Mouse (Mus musculus) forebrain, embryonic 15.5 days (tissue): ENCODE data around the gene 4931422A03Rik. TPM values are rescaled to one million over a fixed set of nuclear protein-coding genes. Genes with fewer than 3 reads are reported as not detected.
A peak's percentile ranks its signal among the peaks of the same experiment; 100 is the strongest.
"Not testable (repeated sequence)": the region's sequence is repeated elsewhere in the genome, so short reads cannot be mapped to it uniquely, and the experiment has no call there.

Experiments used
- ATAC-seq: fragments of 200-750 bp; cut with Nextera tagmentation; replicated peaks from 2 replicates; pipeline ENCODE4 v1.8.0; 2017; ENCODE audit warnings: mild to moderate bottlenecking, moderate TSS enrichment, moderate library complexity
- H3K27ac ChIP-seq: fragments of 300-500 bp; sonication (generic); replicated peaks from 2 replicates; pipeline ENCODE4 v1.5.1; 2015; ENCODE audit warnings: mild to moderate bottlenecking, inconsistent platforms
- H3K27me3 ChIP-seq: fragments of 300-500 bp; sonication (generic); 2 replicates; pipeline ENCODE4 v1.6.1; 2015; ENCODE audit warnings: inconsistent platforms
- H3K36me3 ChIP-seq: fragments of 300-500 bp; sonication (generic); 2 replicates; pipeline ENCODE4 v1.6.1; 2015; ENCODE audit warnings: mild to moderate bottlenecking, inconsistent platforms
- H3K4me1 ChIP-seq: fragments of 300-500 bp; sonication (generic); 2 replicates; pipeline ENCODE4 v1.6.1; 2015; ENCODE audit warnings: inconsistent platforms
- H3K4me2 ChIP-seq: fragments of 300-500 bp; sonication (generic); replicated peaks from 2 replicates; pipeline ENCODE4 v1.6.1; 2015; ENCODE audit warnings: mild to moderate bottlenecking, inconsistent platforms
- H3K4me3 ChIP-seq: fragments of 300-500 bp; sonication (generic); 2 replicates; pipeline ENCODE4 v1.5.1; 2015; ENCODE audit warnings: mild to moderate bottlenecking, inconsistent platforms
- H3K9ac ChIP-seq: fragments of 300-500 bp; sonication (generic); replicated peaks from 2 replicates; pipeline ENCODE4 v1.6.1; 2015; ENCODE audit warnings: mild to moderate bottlenecking, inconsistent platforms
- H3K9me3 ChIP-seq: fragments of 300-500 bp; sonication (generic); 2 replicates; pipeline ENCODE4 v1.6.1; 2016; ENCODE audit warnings: inconsistent platforms
- WGBS: fragments of 180-500 bp; shearing (Covaris S2); methylation state at CpG from one replicate; pipeline ENCODE4 v1.1.7; 2015; ENCODE audit warnings: mixed read lengths; 5-methylcytosine and 5-hydroxymethylcytosine counted together
- polyA plus RNA-seq: library from polyadenylated mRNA; unstranded; fragments of >200 nt; fragmentation: Nextera tagmentation; extraction: Ambion mirVana; gene quantifications from 2 replicates; pipeline ENCODE4 v1.2.1, GENCODE M21; 2015

4931422A03Rik gene
- 1.5 and 2.2 TPM in 2 replicates for polyA plus RNA-seq

DNA sequence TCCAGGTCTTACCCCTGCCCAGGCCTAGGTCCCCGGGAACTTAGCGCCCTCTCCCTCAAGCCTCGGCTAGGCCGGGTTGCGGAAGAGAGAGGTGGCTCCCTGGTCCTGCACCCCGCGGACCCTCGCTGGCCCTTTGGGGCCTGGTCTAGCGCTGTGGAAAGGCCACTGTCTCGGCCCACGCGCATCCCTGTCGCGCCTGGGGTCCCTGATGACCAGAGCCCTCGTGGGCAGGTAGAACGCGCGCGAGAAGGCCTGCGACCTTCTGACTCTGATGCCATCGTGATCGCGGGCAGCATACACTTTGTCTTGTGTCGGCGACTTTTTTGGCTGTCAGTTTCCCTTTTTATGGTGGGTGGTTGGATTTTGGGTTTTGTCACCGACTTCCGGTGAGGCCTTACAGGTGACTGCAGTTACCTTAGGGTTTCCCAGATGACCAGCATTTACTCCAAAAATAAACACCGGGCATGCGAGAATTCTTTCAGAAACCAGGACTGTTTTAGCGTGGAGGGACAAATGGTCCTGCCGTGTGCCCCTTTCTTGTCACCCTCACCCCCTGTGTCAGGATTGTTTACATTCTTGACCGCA is at the start of gene 4931422A03Rik:
Gene 4931422A03Rik, minus strand, starts transcription at position 223 of the 585 bp plus-strand sequence.
- Histone ChIP-seq H3K27me3 (no peaks in the 10 kb centered on the region), H3K9me3 (no peaks in the 10 kb centered on the region), H3K9ac (peak within 1 kb of the TSS; percentile 93), H3K4me2 (peak within 1 kb of the TSS; percentile 89), H3K4me3 (peak within 1 kb of the TSS; percentile 79), H3K36me3 (peaks cover 5% of the 10 kb centered on the region), H3K4me1 (peaks cover 21% of the 10 kb centered on the region), H3K27ac (0 out of 2 replicates have a peak within 1 kb of the TSS, but pooled peaks have one; percentile 27)
- ATAC-seq: peak; percentile 81; the same call in 1 of the 2 replicates
- 2% methylated on average over 32 of the region's 32 CpGs for WGBS

DNA sequence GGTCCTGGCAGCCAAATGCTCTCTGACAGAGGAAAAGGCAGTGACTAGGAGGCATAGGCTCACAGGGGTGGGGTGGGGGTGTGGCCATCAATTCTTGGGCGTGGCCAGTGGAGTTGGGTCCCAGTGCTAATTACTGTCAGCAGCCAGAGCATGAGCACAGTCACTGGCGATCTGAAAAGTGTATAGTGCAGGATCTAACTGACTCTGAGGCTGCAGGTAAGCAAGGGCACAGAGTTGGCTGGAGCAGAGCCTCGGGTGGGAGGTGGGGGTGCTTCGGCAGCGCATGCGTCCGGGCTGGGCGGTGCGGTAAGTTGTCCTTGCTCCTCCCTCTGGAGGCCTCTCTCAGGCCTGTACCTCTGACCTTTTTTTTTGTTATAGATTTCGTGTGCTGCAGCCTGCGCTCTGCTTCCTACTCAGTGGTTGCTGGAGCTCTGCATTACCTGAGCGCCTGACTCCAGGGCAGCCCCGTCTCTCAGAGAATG is 41.6 kb upstream of the 4931422A03Rik start, which contains the start of gene Cd59b:
Gene Cd59b, plus strand, starts transcription at position 146 of the 482 bp plus-strand sequence.
- WGBS: 1% methylated on average over 13 of the region's 13 CpGs
- ATAC-seq: peak; percentile 73; the same call in 1 of the 2 replicates
- H3K9me3 ChIP-seq: no peaks in the 10 kb centered on the region
- H3K4me3 ChIP-seq: peak within 1 kb of the TSS; percentile 40
- H3K27me3 ChIP-seq: no peaks in the 10 kb centered on the region
- no peak within 1 kb of the TSS for H3K27ac ChIP-seq
- peak within 1 kb of the TSS; percentile 16; the same call in 1 of the 2 replicates for H3K9ac ChIP-seq
- H3K36me3 ChIP-seq: no peaks in the 10 kb centered on the region
- H3K4me2 ChIP-seq: peak within 1 kb of the TSS; percentile 55
- H3K4me1 ChIP-seq: peaks cover 6% of the 10 kb centered on the region

DNA sequence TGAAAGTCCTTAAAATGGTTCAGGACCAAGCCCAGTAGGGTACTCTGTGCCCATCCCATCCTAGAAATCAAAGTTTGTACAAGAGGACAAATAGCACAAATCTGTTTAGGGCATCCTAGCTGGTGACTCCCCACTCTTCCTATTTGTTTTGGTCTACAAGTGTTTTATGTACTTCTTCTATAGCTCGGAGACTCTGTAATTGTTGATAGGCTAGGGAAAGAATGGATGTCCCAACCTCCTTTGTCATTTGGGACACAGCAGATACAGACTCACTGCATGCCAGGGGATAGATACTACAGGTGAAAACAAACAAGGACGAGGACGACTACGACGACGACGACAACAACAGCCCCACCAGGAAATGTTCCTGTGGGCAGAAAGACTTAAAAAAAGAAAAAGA is 40.3 kb upstream of the 4931422A03Rik start, which contains the start of gene Gm10799:
Gene Gm10799, minus strand, starts transcription at position 101 of the 400 bp plus-strand sequence.
- 85% methylated on average over 7 of the region's 7 CpGs for WGBS
- H3K9ac ChIP-seq, H3K27ac ChIP-seq, H3K4me1 ChIP-seq, H3K4me3 ChIP-seq, H3K4me2 ChIP-seq, ATAC-seq, H3K9me3 ChIP-seq, H3K27me3 ChIP-seq, H3K36me3 ChIP-seq: not testable (repeated sequence)

DNA sequence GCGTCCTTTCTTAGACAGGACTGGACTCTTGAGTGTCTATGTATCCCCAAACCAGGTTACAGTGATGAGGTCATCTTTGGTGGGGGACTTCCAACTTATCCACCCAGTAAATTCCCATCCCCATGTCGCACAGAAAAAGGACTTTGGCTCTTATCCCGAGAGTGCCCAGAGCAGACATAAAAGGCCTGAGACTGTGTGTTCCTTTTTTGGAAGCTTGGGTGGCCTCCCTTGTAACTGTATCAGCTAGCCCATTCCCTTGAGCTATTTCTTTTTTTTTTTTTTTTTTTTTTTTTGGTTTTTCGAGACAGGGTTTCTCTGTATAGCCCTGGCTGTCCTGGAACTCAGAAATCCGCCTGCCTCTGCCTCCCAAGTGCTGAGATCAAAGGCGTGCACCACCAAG is 37.4 kb upstream of the 4931422A03Rik start, which contains the start of gene Gm10912:
Gene Gm10912, plus strand, starts transcription at position 301 of the 400 bp plus-strand sequence.
- H3K27me3 ChIP-seq, H3K4me3 ChIP-seq, H3K9me3 ChIP-seq, H3K36me3 ChIP-seq, H3K4me1 ChIP-seq, H3K4me2 ChIP-seq, H3K27ac ChIP-seq, H3K9ac ChIP-seq, ATAC-seq: not testable (repeated sequence)
- WGBS: 90% methylated on average over 6 of the region's 6 CpGs

DNA sequence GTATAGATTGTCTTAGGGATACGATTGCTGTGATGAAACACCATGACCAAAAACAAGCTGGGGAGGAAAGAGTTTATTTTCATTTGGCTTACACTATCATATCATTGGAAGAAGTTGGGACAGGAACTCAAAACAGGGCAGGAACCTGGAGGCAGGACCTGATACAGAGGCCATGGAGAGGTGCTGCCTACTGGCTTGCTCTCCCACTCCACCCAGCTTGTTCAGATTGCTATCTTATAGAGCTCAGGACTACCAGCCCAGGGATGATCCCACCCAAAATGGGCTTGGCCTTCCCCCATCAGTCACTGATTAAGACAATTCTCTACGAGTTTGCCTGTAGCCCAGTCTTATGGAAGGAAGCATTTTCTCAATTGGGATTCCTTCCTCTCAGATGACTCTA is 36.0 kb upstream of the 4931422A03Rik start:
- Histone ChIP-seq H3K4me3 (no peak overlapping the region), H3K36me3 (peaks cover 16% of the 10 kb centered on the region), H3K27ac (no peak overlapping the region), H3K9me3 (no peaks in the 10 kb centered on the region), H3K27me3 (no peaks in the 10 kb centered on the region), H3K4me2 (no peak overlapping the region), H3K9ac (no peak overlapping the region), H3K4me1 (no peaks in the 10 kb centered on the region)
- ATAC-seq: no peak
- 88% methylated on average over 2 of the region's 2 CpGs for WGBS

DNA sequence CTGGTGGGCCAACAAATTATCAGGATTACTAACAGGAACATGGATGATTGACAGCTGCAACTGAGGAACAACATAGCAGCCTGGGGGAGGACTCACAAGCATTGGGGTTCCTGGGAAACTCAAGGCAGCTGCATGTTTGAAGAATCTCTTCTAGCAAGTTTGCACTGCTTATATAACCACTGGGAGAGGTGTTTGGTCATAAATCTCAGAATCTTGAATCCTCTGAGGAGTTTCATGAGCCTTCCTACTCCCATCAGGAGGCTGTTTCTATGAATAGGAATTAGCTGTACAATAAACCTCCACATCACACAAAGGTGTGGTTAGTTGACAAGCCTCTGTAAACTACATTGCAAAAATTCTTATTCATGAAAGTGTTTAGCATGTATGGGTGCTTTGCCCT is 34.5 kb upstream of the 4931422A03Rik start:
- H3K36me3 ChIP-seq: peaks cover 16% of the 10 kb centered on the region
- no peaks in the 10 kb centered on the region for H3K27me3 ChIP-seq
- H3K9ac ChIP-seq: no peak overlapping the region
- H3K27ac ChIP-seq: no peak overlapping the region
- H3K4me1 ChIP-seq: no peaks in the 10 kb centered on the region
- H3K9me3 ChIP-seq: no peaks in the 10 kb centered on the region
- ATAC-seq: no peak
- H3K4me3 ChIP-seq: no peak overlapping the region
- no peak overlapping the region for H3K4me2 ChIP-seq

DNA sequence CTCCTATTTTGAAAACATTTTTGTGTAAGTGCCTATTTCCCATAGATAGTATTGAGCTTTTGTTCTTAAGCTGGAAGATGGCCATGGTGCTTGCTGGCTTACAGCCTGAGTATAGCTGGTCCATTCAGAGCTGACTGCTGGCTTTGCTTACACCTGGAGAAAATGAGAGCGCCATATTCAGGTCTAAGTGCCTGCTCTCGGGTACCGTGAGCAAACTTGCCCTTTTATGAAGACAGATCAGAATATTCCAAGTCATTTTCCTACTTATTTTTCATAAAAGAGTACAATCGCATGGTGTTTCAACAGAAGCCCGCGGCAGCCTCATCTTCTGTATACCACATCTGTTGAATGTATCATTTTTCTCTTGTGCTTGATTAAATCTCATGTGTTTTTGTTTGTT is 32.8 kb upstream of the 4931422A03Rik start:
- H3K9ac ChIP-seq: no peak overlapping the region
- H3K4me3 ChIP-seq: no peak overlapping the region
- H3K9me3 ChIP-seq: no peaks in the 10 kb centered on the region
- ATAC-seq: no peak
- WGBS: 93% methylated on average over 6 of the region's 6 CpGs
- no peak overlapping the region for H3K4me2 ChIP-seq
- H3K36me3 ChIP-seq: peaks cover 16% of the 10 kb centered on the region
- H3K27me3 ChIP-seq: no peaks in the 10 kb centered on the region
- H3K4me1 ChIP-seq: no peaks in the 10 kb centered on the region
- H3K27ac ChIP-seq: no peak overlapping the region

DNA sequence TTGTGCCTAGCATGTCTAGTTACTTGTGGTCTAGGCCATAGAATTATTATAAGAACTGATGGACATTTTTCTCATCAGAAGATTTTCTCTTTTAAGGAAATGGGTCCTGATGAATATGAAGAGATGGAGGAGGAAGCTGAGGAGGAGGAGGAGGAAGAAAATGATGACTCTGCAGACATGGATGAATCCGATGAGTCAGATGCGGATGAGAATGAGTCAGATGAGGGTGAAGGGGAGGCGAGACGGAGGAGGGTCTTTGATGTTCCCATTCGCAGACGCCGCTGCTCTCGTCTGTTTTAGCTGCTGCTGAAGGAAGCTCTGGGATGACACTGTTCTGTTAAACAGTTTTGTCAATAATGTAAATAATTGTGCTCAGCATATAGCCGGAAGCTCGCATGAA is 31.6 kb upstream of the 4931422A03Rik start:
- no peak overlapping the region for H3K4me2 ChIP-seq
- H3K9me3 ChIP-seq: no peaks in the 10 kb centered on the region
- no peak overlapping the region for H3K9ac ChIP-seq
- no peaks in the 10 kb centered on the region for H3K4me1 ChIP-seq
- no peak for ATAC-seq
- WGBS: 87% methylated on average over 10 of the region's 10 CpGs
- no peak overlapping the region for H3K4me3 ChIP-seq
- H3K27ac ChIP-seq: no peak overlapping the region
- H3K27me3 ChIP-seq: no peaks in the 10 kb centered on the region
- H3K36me3 ChIP-seq: peaks cover 24% of the 10 kb centered on the region

DNA sequence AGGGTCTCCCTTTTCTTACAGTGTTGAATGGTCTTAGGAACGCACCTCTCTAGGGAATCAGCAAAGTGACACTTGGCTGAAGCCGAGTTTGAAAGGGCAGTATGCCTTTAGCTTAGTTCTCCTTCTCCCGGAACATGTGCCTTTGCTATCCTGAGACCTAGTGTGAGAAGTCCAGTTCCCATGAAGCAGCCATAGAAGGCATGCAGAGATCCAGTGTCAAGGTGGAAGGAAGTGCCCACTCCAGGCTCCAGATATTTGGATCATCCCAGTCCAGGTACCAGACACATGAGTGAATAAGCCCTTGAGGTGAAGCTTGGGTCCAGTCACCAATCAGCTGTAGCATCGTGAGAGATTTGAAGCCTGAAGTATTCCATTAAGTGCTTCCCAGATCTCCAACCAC is 30.8 kb upstream of the 4931422A03Rik start:
- Histone ChIP-seq H3K9me3 (no peaks in the 10 kb centered on the region), H3K27ac (no peak overlapping the region), H3K4me1 (no peaks in the 10 kb centered on the region), H3K9ac (no peak overlapping the region), H3K27me3 (no peaks in the 10 kb centered on the region), H3K4me3 (no peak overlapping the region), H3K4me2 (no peak overlapping the region), H3K36me3 (peaks cover 32% of the 10 kb centered on the region)
- 98% methylated on average over 4 of the region's 4 CpGs for WGBS
- ATAC-seq: no peak

DNA sequence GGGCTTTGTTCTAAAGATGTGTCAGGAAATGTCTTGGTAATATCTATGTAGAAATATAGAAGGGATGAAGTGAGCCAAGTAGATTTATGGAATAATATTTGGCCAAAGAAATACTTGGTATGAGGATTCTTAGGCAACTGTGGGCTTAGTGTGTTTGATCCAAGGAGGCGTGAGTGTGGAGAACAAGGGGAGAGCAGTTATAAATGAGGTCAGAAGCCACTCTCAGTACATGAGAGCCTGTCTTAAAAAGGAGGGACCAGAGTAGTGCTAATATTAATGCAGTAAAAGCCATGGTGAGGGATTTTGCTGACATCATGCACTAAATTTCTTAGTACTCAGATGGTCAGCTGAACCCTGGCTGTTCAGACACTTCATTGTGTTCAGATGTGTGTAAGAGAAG is 30.2 kb upstream of the 4931422A03Rik start:
- Histone ChIP-seq H3K4me3 (no peak overlapping the region), H3K9me3 (no peaks in the 10 kb centered on the region), H3K27me3 (no peaks in the 10 kb centered on the region), H3K4me1 (no peaks in the 10 kb centered on the region), H3K4me2 (no peak overlapping the region), H3K9ac (no peak overlapping the region), H3K36me3 (peaks cover 36% of the 10 kb centered on the region), H3K27ac (no peak overlapping the region)
- ATAC-seq: no peak
- 82% methylated on average over 1 of the region's 1 CpGs for WGBS

DNA sequence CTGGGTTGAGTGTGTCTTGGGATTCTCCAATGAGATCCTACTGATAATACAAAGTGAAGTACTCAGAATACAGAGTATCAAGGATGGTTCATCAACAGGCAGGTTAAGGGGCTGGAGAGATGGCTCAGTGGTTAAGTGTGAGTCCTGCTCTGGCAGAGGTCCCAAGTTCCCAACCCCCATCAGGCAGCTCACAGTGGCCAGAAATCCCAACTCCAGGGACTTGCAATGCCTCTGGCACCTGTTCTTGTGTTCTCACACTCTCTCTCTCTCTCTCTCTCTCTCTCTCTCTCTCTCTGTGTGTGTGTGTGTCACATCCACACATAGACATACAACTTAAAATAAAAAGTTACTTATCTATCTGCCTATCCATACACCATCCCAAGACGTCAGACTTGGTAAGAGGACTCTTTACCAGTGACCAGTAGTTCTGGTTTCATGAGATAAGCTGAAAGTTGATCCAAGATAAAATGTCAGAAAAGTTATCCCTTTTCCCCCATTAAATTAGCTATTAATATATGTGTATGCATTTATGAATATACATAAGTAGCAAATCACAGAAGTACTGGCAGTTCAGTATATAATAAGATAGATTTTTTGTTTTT is 16.4 kb upstream of the 4931422A03Rik start:
- Histone ChIP-seq H3K27ac (no peak overlapping the region), H3K36me3 (peaks cover 34% of the 10 kb centered on the region), H3K27me3 (no peaks in the 10 kb centered on the region), H3K9me3 (no peaks in the 10 kb centered on the region), H3K4me2 (no peak overlapping the region), H3K4me3 (no peak overlapping the region), H3K9ac (no peak overlapping the region), H3K4me1 (no peaks in the 10 kb centered on the region)
- ATAC-seq: no peak
- WGBS: 93% methylated on average over 1 of the region's 1 CpGs

DNA sequence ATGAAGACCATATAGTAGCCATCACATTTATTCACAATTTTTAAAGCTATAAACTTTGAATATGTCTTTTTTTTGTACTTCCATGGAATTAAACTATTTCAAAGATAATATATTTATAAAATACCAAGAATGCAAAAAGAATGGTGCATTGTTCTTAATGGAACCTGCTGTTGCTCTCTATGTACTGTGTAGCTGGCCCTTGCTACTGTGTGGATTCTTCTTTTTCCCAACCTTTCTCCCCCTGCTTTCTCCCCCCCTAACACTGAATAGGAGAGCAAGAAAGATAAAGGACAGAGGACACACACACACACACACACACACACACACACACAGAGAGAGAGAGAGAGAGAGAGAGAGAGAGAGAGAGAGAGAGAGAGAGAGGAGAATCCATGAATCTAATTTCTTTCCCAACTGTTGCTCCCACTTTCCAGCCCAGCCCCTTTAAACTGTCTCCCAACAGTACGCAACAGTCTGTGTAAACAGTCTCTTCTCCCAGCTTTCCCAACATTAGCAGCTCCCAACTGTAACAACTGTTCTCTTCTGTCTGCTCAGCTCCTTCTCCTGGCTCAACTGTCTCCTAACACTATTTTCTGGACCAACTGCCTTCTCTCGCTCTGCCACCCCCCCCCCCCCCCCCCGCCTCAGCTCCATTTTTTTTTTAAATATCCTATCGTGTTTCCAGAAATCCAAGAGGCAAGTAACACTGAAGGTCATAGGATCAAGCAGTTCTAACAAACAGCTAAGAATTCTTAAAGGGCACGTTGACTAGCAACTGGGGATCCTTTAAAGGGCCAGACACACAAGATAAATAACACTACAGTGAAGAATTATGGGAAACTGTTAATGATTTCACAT is 15.7 kb upstream of the 4931422A03Rik start:
- H3K4me1 ChIP-seq: no peaks in the 10 kb centered on the region
- no peak for ATAC-seq
- no peaks in the 10 kb centered on the region for H3K27me3 ChIP-seq
- H3K27ac ChIP-seq: no peak overlapping the region
- H3K36me3 ChIP-seq: peaks cover 34% of the 10 kb centered on the region
- 56% methylated on average over 5 of the region's 5 CpGs for WGBS
- H3K9ac ChIP-seq: no peak overlapping the region
- H3K4me2 ChIP-seq: no peak overlapping the region
- no peaks in the 10 kb centered on the region for H3K9me3 ChIP-seq
- no peak overlapping the region for H3K4me3 ChIP-seq
